24 mouse cellular contexts compared by ENCODE assay signal in the genomic region with DNA sequence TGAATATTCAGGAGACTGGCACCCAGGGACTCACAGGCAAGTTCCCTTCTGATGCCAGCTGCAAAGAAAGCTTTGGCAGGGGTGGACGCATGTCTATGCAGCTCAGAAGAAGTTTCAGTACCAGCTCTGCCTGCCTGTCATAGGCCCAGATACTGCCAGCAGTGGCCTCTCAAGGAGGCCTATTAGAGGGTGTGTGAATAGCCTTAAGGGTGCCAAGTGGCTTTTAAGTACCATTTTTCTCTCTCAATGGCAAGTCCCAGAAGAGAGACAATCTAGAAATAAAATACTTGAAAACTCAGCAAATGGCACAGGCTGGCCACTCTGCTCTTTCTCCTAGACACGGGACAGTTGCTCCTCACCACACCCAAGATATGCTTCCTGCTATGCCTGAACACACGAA.
DNase-seq lines count a peak whose midpoint lies in the region; ATAC-seq and TF ChIP-seq lines count a peak whose summit lies in the region.
"Had no signal": no experiment of that assay in that cellular context is flagged by ENCODE, and none has a peak within 500 bp of the region (broad histone marks: within the 10 kb centered on the region; RNA-seq: fewer than 3 reads in every experiment).

No protein-coding gene starts in this region.

- no peak overlapping the region for H3K27ac ChIP-seq in hindbrain, embryonic 13.5 days
- no peak overlapping the region for H3K27ac ChIP-seq in hindbrain, embryonic 10.5 days
- H3K27ac ChIP-seq in neural tube, embryonic 13.5 days (replicated peaks): 0 out of 2 replicates have a peak overlapping the region, but pooled peaks have one; percentile 2
- H3K27ac ChIP-seq in lung, postnatal 0 days (ENCODE audit: low read length): no peak overlapping the region
- H3K27ac ChIP-seq: heart, embryonic 15.5 days; hindbrain, postnatal 0 days; layer of hippocampus, adult 2 months; limb, embryonic 13.5 days; liver, embryonic 12.5 days had no signal

- peak; percentile 68 for TF ChIP-seq EP300 in lung, postnatal 0 days (IDR thresholded peaks at IDR 0.05)

- H3K9ac ChIP-seq in hindbrain, embryonic 13.5 days: 0 out of 2 replicates have a peak overlapping the region, but pooled peaks have one; percentile 16
- no peak overlapping the region for H3K9ac ChIP-seq in neural tube, embryonic 13.5 days
- no peak overlapping the region for H3K9ac ChIP-seq in lung, postnatal 0 days (replicated peaks; ENCODE audit: low read depth)
- H3K9ac ChIP-seq: heart, embryonic 15.5 days; limb, embryonic 13.5 days; liver, embryonic 12.5 days; lung, embryonic 14.5 days had no signal

- no peak overlapping the region for H3K4me2 ChIP-seq in hindbrain, embryonic 13.5 days
- no peak overlapping the region for H3K4me2 ChIP-seq in neural tube, embryonic 13.5 days
- H3K4me2 ChIP-seq in lung, postnatal 0 days (replicated peaks; ENCODE audit: low read depth, low read length): no peak overlapping the region
- H3K4me2 ChIP-seq: heart, embryonic 15.5 days; limb, embryonic 13.5 days; liver, embryonic 12.5 days; lung, embryonic 14.5 days had no signal

- no peak for TF ChIP-seq CTCF in lung, postnatal 0 days (IDR thresholded peaks at IDR 0.05)

- ATAC-seq in hindbrain, embryonic 13.5 days (ENCODE audit: low FRiP score): no peak
- no peak for ATAC-seq in neural tube, embryonic 13.5 days (ENCODE audit: low read depth)
- ATAC-seq in lung, postnatal 0 days: peak; percentile 90
- ATAC-seq: hindbrain, postnatal 0 days; intestine, embryonic 16.5 days; liver, embryonic 12.5 days had no signal

- 91% methylated on average over 3 of the region's 3 CpGs for WGBS in hindbrain, embryonic 13.5 days
- WGBS in hindbrain, embryonic 10.5 days: 90% methylated on average over 3 of the region's 3 CpGs
- 78% methylated on average over 3 of the region's 3 CpGs for WGBS in neural tube, embryonic 13.5 days
- WGBS in lung, postnatal 0 days: 55% methylated on average over 3 of the region's 3 CpGs

- no peaks in the 10 kb centered on the region for H3K27me3 ChIP-seq in hindbrain, embryonic 13.5 days
- no peaks in the 10 kb centered on the region for H3K27me3 ChIP-seq in hindbrain, embryonic 10.5 days (ENCODE audit: insufficient read depth, poor library complexity, severe bottlenecking)
- no peaks in the 10 kb centered on the region for H3K27me3 ChIP-seq in neural tube, embryonic 13.5 days
- H3K27me3 ChIP-seq in lung, postnatal 0 days (replicated peaks; ENCODE audit: insufficient read depth, low read length): no peaks in the 10 kb centered on the region
- H3K27me3 ChIP-seq: CH12.LX; heart, embryonic 15.5 days; limb, embryonic 13.5 days; liver, embryonic 12.5 days; megakaryocyte, embryonic 14.5 days had no signal

- H3K36me3 ChIP-seq in hindbrain, embryonic 13.5 days: no peaks in the 10 kb centered on the region
- H3K36me3 ChIP-seq in hindbrain, embryonic 10.5 days: no peaks in the 10 kb centered on the region
- H3K36me3 ChIP-seq in neural tube, embryonic 13.5 days: no peaks in the 10 kb centered on the region
- H3K36me3 ChIP-seq in lung, postnatal 0 days (ENCODE audit: insufficient read depth, low read length): no peaks in the 10 kb centered on the region
- H3K36me3 ChIP-seq: G1E; heart, embryonic 15.5 days; limb, embryonic 13.5 days; liver, embryonic 12.5 days had no signal

- H3K9me3 ChIP-seq in hindbrain, embryonic 13.5 days: no peaks in the 10 kb centered on the region
- no peaks in the 10 kb centered on the region for H3K9me3 ChIP-seq in hindbrain, embryonic 10.5 days
- no peaks in the 10 kb centered on the region for H3K9me3 ChIP-seq in neural tube, embryonic 13.5 days
- no peaks in the 10 kb centered on the region for H3K9me3 ChIP-seq in lung, postnatal 0 days (ENCODE audit: low read length)
- H3K9me3 ChIP-seq: G1E; heart, embryonic 15.5 days; limb, embryonic 13.5 days; liver, embryonic 12.5 days; megakaryocyte, embryonic 14.5 days had no signal

- H3K4me1 ChIP-seq in hindbrain, embryonic 13.5 days (replicated peaks): peaks cover 11% of the 10 kb centered on the region; the same call in 1 of the 2 replicates
- H3K4me1 ChIP-seq in hindbrain, embryonic 10.5 days (replicated peaks): no peaks in the 10 kb centered on the region
- peaks cover 3% of the 10 kb centered on the region; the same call in 1 of the 2 replicates for H3K4me1 ChIP-seq in neural tube, embryonic 13.5 days (replicated peaks)
- peaks cover 6% of the 10 kb centered on the region; the same call in 1 of the 2 replicates for H3K4me1 ChIP-seq in lung, postnatal 0 days (ENCODE audit: insufficient read depth, low read depth, low read length)
- H3K4me1 ChIP-seq: megakaryocyte, embryonic 14.5 days had no signal

- DNase-seq in hindbrain, embryonic 10.5 days (ENCODE audit: low spot score): no peak
- DNase-seq in neural tube, embryonic 10.5 days (ENCODE audit: extremely low spot score, low spot score): no peak
- DNase-seq in lung, postnatal 0 days (ENCODE audit: low spot score): peak; percentile 78
- no peak for DNase-seq in layer of hippocampus, adult 8-10 months (ENCODE audit: low spot score in 2 of 2)
- DNase-seq in MN1 (ENCODE audit: low spot score): no peak
- DNase-seq: adrenal gland, postnatal 14 days; cerebellum, adult 9-11 months; heart, postnatal 36 days; kidney, adult 9 months; kidney, postnatal 14 days; layer of hippocampus, postnatal 36 days; lung, embryonic 14.5 days; midbrain, embryonic 14.5 days had no signal

- no peak overlapping the region for H3K4me3 ChIP-seq in hindbrain, embryonic 13.5 days
- no peak overlapping the region for H3K4me3 ChIP-seq in hindbrain, embryonic 10.5 days
- H3K4me3 ChIP-seq in neural tube, embryonic 13.5 days: no peak overlapping the region
- H3K4me3 ChIP-seq in lung, postnatal 0 days (ENCODE audit: low read depth, low read length): no peak overlapping the region
- H3K4me3 ChIP-seq: heart, embryonic 15.5 days; layer of hippocampus, adult 2 months; limb, embryonic 13.5 days; liver, embryonic 12.5 days; megakaryocyte, embryonic 14.5 days had no signal
